ENCODE assay signal across 9 mouse cellular contexts in the genomic region with DNA sequence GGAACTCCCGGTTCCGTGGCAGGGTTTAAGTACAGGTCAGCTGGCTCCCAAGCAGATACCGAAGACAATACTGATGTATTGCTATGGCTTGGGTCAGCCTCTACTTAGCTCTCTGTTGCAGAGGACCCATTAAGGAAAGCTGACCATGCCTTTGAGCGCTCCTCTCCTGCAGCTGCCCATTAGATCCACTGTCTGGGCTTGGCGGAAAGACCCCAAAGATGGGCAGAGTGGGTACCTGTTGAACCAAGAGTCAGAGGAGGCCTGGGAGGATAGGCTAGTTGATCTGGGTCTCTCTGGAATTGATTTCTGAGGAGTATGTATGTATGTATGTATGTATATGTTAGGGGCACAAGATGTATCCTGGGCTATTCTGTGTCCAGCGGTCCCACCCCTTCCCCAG. TPM values are rescaled to one million over a fixed set of nuclear protein-coding genes. Genes with fewer than 3 reads are reported as not detected.
DNase-seq lines count a peak whose midpoint lies in the region; ATAC-seq lines count a peak whose summit lies in the region.
"Had no signal": no experiment of that assay in that cellular context is flagged by ENCODE, and none has a peak within 500 bp of the region (broad histone marks: within the 10 kb centered on the region; RNA-seq: fewer than 3 reads in every experiment).

No protein-coding gene starts in this region.

- H3K9me3 ChIP-seq in kidney, embryonic 14.5 days (ENCODE audit: control insufficient read depth, low read length), result no peaks in the 10 kb centered on the region
- H3K9me3 ChIP-seq in embryonic facial prominence, embryonic 13.5 days, result no peaks in the 10 kb centered on the region
- no peaks in the 10 kb centered on the region for H3K9me3 ChIP-seq in hindbrain, embryonic 15.5 days
- H3K9me3 ChIP-seq in midbrain, embryonic 16.5 days (replicated peaks; ENCODE audit: control insufficient read depth, low read length, poor library complexity, severe bottlenecking), result no peaks in the 10 kb centered on the region

- DNase-seq in kidney, adult 8-10 months, result no peak
- DNase-seq in layer of hippocampus, adult 11-12 months (ENCODE audit: low spot score), result no peak
- no peak for DNase-seq in gastrocnemius, postnatal 14 days
- DNase-seq in adrenal gland, postnatal 10 days, result no peak

- peak overlapping the region; percentile 31; the same call in 1 of the 2 replicates for H3K9ac ChIP-seq in kidney, embryonic 14.5 days (ENCODE audit: low read depth, low read length)
- peak overlapping the region; percentile 82 for H3K9ac ChIP-seq in embryonic facial prominence, embryonic 13.5 days
- no peak overlapping the region for H3K9ac ChIP-seq in hindbrain, embryonic 15.5 days
- no peak overlapping the region for H3K9ac ChIP-seq in midbrain, embryonic 16.5 days (ENCODE audit: low read depth, low read length)

- peak overlapping the region; percentile 24; the same call in 1 of the 2 replicates for H3K4me2 ChIP-seq in kidney, embryonic 14.5 days (replicated peaks; ENCODE audit: low read depth, low read length)
- H3K4me2 ChIP-seq in embryonic facial prominence, embryonic 13.5 days, result peak overlapping the region; percentile 90
- peak overlapping the region; percentile 94 for H3K4me2 ChIP-seq in hindbrain, embryonic 15.5 days
- H3K4me2 ChIP-seq in midbrain, embryonic 16.5 days (ENCODE audit: low read length), result peak overlapping the region; percentile 9

- no peaks in the 10 kb centered on the region for H3K36me3 ChIP-seq in kidney, embryonic 14.5 days (ENCODE audit: control insufficient read depth, insufficient read depth, low read length)
- H3K36me3 ChIP-seq in embryonic facial prominence, embryonic 13.5 days, result no peaks in the 10 kb centered on the region
- no peaks in the 10 kb centered on the region for H3K36me3 ChIP-seq in hindbrain, embryonic 15.5 days
- no peaks in the 10 kb centered on the region for H3K36me3 ChIP-seq in midbrain, embryonic 16.5 days (ENCODE audit: control insufficient read depth, insufficient read depth, low read length)

- peaks cover 48% of the 10 kb centered on the region for H3K27me3 ChIP-seq in kidney, embryonic 14.5 days (ENCODE audit: control insufficient read depth, insufficient read depth, low read length)
- H3K27me3 ChIP-seq in embryonic facial prominence, embryonic 13.5 days, result peaks cover 44% of the 10 kb centered on the region
- H3K27me3 ChIP-seq in hindbrain, embryonic 15.5 days, result peaks cover 58% of the 10 kb centered on the region
- peaks cover 75% of the 10 kb centered on the region for H3K27me3 ChIP-seq in midbrain, embryonic 16.5 days (ENCODE audit: control insufficient read depth, insufficient read depth, low read depth, low read length)

- WGBS in kidney, embryonic 14.5 days, result 40% methylated on average over 6 of the region's 6 CpGs
- 31% methylated on average over 6 of the region's 6 CpGs for WGBS in embryonic facial prominence, embryonic 13.5 days
- WGBS in hindbrain, embryonic 15.5 days, result 38% methylated on average over 6 of the region's 6 CpGs
- 39% methylated on average over 6 of the region's 6 CpGs for WGBS in midbrain, embryonic 16.5 days

- no peak for ATAC-seq in kidney, embryonic 14.5 days (ENCODE audit: low FRiP score, low TSS enrichment)
- ATAC-seq in embryonic facial prominence, embryonic 13.5 days (ENCODE audit: insufficient number of reproducible peaks, insufficient read depth, low FRiP score, low TSS enrichment, low read depth), result no peak
- ATAC-seq in hindbrain, embryonic 15.5 days (ENCODE audit: low FRiP score, low read depth), result no peak
- ATAC-seq in midbrain, embryonic 16.5 days, result no peak

- intact Hi-C loops in gastrocnemius, postnatal 14 days (cut with DNase I; ENCODE audit: low total_unique reads), result no loop called here

- H3K4me3 ChIP-seq in kidney, embryonic 14.5 days (ENCODE audit: low read length), result peak overlapping the region; percentile 6; the same call in 1 of the 2 replicates
- H3K4me3 ChIP-seq in embryonic facial prominence, embryonic 13.5 days, result peak overlapping the region; percentile 73
- no peak overlapping the region for H3K4me3 ChIP-seq in hindbrain, embryonic 15.5 days
- H3K4me3 ChIP-seq in midbrain, embryonic 16.5 days (ENCODE audit: low read depth, low read length), result no peak overlapping the region

- H3K27ac ChIP-seq in kidney, embryonic 14.5 days (ENCODE audit: low read depth, low read length), result peak overlapping the region; percentile 38; the same call in 1 of the 2 replicates
- peak overlapping the region; percentile 92 for H3K27ac ChIP-seq in embryonic facial prominence, embryonic 13.5 days
- 0 out of 2 replicates have a peak overlapping the region, but pooled peaks have one; percentile 56 for H3K27ac ChIP-seq in hindbrain, embryonic 15.5 days (replicated peaks)
- H3K27ac ChIP-seq in midbrain, embryonic 16.5 days (ENCODE audit: low read length), result 0 out of 2 replicates have a peak overlapping the region, but pooled peaks have one; percentile 17

- H3K4me1 ChIP-seq in kidney, embryonic 14.5 days (ENCODE audit: control insufficient read depth, insufficient read depth, low read length), result peaks cover 43% of the 10 kb centered on the region
- H3K4me1 ChIP-seq in embryonic facial prominence, embryonic 13.5 days, result peaks cover 68% of the 10 kb centered on the region
- H3K4me1 ChIP-seq in hindbrain, embryonic 15.5 days (replicated peaks), result peaks cover 56% of the 10 kb centered on the region
- peaks cover 26% of the 10 kb centered on the region for H3K4me1 ChIP-seq in midbrain, embryonic 16.5 days (ENCODE audit: control insufficient read depth, insufficient read depth, low read length)

RNA-seq across cellular contexts. Expression of gene Wnt9a, which starts 1.9 kb away (rescaled TPM):
- polyA plus RNA-seq in kidney, embryonic 14.5 days (2014; fragmentation: Nextera tagmentation; extraction: Ambion mirVana), result 0.64 and 0.85 TPM in 2 replicates
- polyA plus RNA-seq in embryonic facial prominence, embryonic 13.5 days (2015; fragmentation: Nextera tagmentation; extraction: Ambion mirVana), result 6.9 and 7.3 TPM in 2 replicates
- polyA plus RNA-seq in hindbrain, embryonic 15.5 days (2015; fragmentation: Nextera tagmentation; extraction: Ambion mirVana), result 3.5 and 4.1 TPM in 2 replicates
- 3.0 and 3.6 TPM in 2 replicates for polyA plus RNA-seq in midbrain, embryonic 16.5 days (2015; fragmentation: Nextera tagmentation; extraction: Ambion mirVana)
- total RNA-seq in gastrocnemius, postnatal 14 days (2021), result 1 to 10 TPM; 8.8 to 9.8 TPM
- 1 to 10 TPM; 1.7 to 3.5 TPM for total RNA-seq in adrenal gland, postnatal 10 days (2021)
- total RNA-seq: MEL had no signal

RNA-seq across cellular contexts. Expression of gene Wnt3a, which starts 18.1 kb away (rescaled TPM):
- polyA plus RNA-seq in kidney, embryonic 14.5 days (2014; fragmentation: Nextera tagmentation; extraction: Ambion mirVana), result not detected in 2 replicates
- polyA plus RNA-seq in embryonic facial prominence, embryonic 13.5 days (2015; fragmentation: Nextera tagmentation; extraction: Ambion mirVana), result 3.7 and 4.0 TPM in 2 replicates
- 0.94 and 1.5 TPM in 2 replicates for polyA plus RNA-seq in hindbrain, embryonic 15.5 days (2015; fragmentation: Nextera tagmentation; extraction: Ambion mirVana)
- polyA plus RNA-seq in midbrain, embryonic 16.5 days (2015; fragmentation: Nextera tagmentation; extraction: Ambion mirVana), result 0.21 and 0.26 TPM in 2 replicates
- not detected for total RNA-seq in gastrocnemius, postnatal 14 days (2021)
- not detected for total RNA-seq in adrenal gland, postnatal 10 days (2021)
- total RNA-seq: MEL had no signal

Comparison
In these comparisons a context has a peak if more than half of its experiments do, and no peak if none do; other contexts are left out.
1. H3K27ac ChIP-seq: peak in every context shown above with its lines; median percentile 92 in embryonic facial prominence, embryonic 13.5 days; 56 in hindbrain, embryonic 15.5 days; 38 in kidney, embryonic 14.5 days; 17 in midbrain, embryonic 16.5 days.
2. H3K4me2 ChIP-seq: peak in every context shown above with its lines; median percentile 94 in hindbrain, embryonic 15.5 days; 90 in embryonic facial prominence, embryonic 13.5 days; 24 in kidney, embryonic 14.5 days; 9 in midbrain, embryonic 16.5 days.
3. H3K4me3 ChIP-seq: peak in kidney, embryonic 14.5 days (single experiment) and embryonic facial prominence, embryonic 13.5 days (single experiment); none in hindbrain, embryonic 15.5 days (single experiment) and midbrain, embryonic 16.5 days (single experiment).
4. H3K9ac ChIP-seq: peak in kidney, embryonic 14.5 days (single experiment) and embryonic facial prominence, embryonic 13.5 days (single experiment); none in hindbrain, embryonic 15.5 days (single experiment) and midbrain, embryonic 16.5 days (single experiment).